ENCODE assay signal across 8 mouse cellular contexts in genomic region chr1:134646963-134647282, GRCm38 (mm10). TPM values are rescaled to one million over a fixed set of nuclear protein-coding genes. Genes with fewer than 3 reads are reported as not detected.
A peak's percentile ranks its signal among the peaks of the same experiment; 100 is the strongest.
DNase-seq lines count a peak whose midpoint lies in the region; ATAC-seq lines count a peak whose summit lies in the region.

No protein-coding gene starts in this region.

- WGBS in heart, embryonic 15.5 days: 1% methylated on average over 28 of the region's 28 CpGs
- 1% methylated on average over 28 of the region's 28 CpGs for WGBS in hindbrain, embryonic 11.5 days

- peaks cover 94% of the 10 kb centered on the region for H3K27me3 ChIP-seq in heart, embryonic 15.5 days
- H3K27me3 ChIP-seq in hindbrain, embryonic 11.5 days (ENCODE audit: control insufficient read depth, insufficient read depth, low read length): peaks cover 47% of the 10 kb centered on the region

- peaks cover 26% of the 10 kb centered on the region for H3K4me1 ChIP-seq in heart, embryonic 15.5 days (replicated peaks)
- peaks cover 7% of the 10 kb centered on the region for H3K4me1 ChIP-seq in hindbrain, embryonic 11.5 days (replicated peaks; ENCODE audit: control insufficient read depth, insufficient read depth, low read length)

- peak overlapping the region; percentile 95 for H3K4me2 ChIP-seq in heart, embryonic 15.5 days
- peak overlapping the region; percentile 87 for H3K4me2 ChIP-seq in hindbrain, embryonic 11.5 days (replicated peaks; ENCODE audit: low read depth, low read length)

- H3K27ac ChIP-seq in heart, embryonic 15.5 days: no peak overlapping the region
- H3K27ac ChIP-seq in hindbrain, embryonic 11.5 days (ENCODE audit: low read depth, low read length): no peak overlapping the region

- no peak for ATAC-seq in heart, embryonic 15.5 days (replicated peaks; ENCODE audit: insufficient number of reproducible peaks, insufficient read depth, low FRiP score, low read depth)
- ATAC-seq in hindbrain, embryonic 11.5 days (ENCODE audit: low FRiP score): no peak

- no peaks in the 10 kb centered on the region for H3K9me3 ChIP-seq in heart, embryonic 15.5 days (replicated peaks)
- H3K9me3 ChIP-seq in hindbrain, embryonic 11.5 days (ENCODE audit: control insufficient read depth, low read length): no peaks in the 10 kb centered on the region

- DNase-seq in heart, adult 9 months (ENCODE audit: low spot score in 2 of 2): no peak
- peak; percentile 68 for DNase-seq in cerebellum, adult 9-11 months
- DNase-seq in hindbrain, embryonic 11.5 days (ENCODE audit: low spot score): peak; percentile 49
- peak; percentile 11 for DNase-seq in lung, postnatal 10 days
- no peak for DNase-seq in right cerebral cortex, postnatal 36 days (ENCODE audit: low spot score in 2 of 2)
- DNase-seq in Muller cell, postnatal 12 days (ENCODE audit: inconsistent ontology term): no peak
- DNase-seq in c-Kit-positive CD71-positive TER-119-positive erythroid progenitor cells, embryonic 14.5 days (ENCODE audit: low spot score): no peak

- H3K36me3 ChIP-seq in heart, embryonic 15.5 days: no peaks in the 10 kb centered on the region
- no peaks in the 10 kb centered on the region for H3K36me3 ChIP-seq in hindbrain, embryonic 11.5 days (ENCODE audit: control insufficient read depth, insufficient read depth, low read length)

- peak overlapping the region; percentile 57 for H3K4me3 ChIP-seq in heart, embryonic 15.5 days
- peak overlapping the region; percentile 44 for H3K4me3 ChIP-seq in hindbrain, embryonic 11.5 days (ENCODE audit: low read depth, low read length)

- H3K9ac ChIP-seq in heart, embryonic 15.5 days: peak overlapping the region; percentile 41
- peak overlapping the region; percentile 45; the same call in 1 of the 2 replicates for H3K9ac ChIP-seq in hindbrain, embryonic 11.5 days (ENCODE audit: low read depth, low read length)

RNA-seq across cellular contexts. Expression of gene Syt2, which starts 0.4 kb away (rescaled TPM):
- polyA plus RNA-seq in heart, embryonic 15.5 days (2015; fragmentation: Nextera tagmentation; extraction: Ambion mirVana): 0.23 and 0.34 TPM in 2 replicates
- 3.0 and 4.1 TPM in 2 replicates for polyA plus RNA-seq in hindbrain, embryonic 11.5 days (2014; fragmentation: Nextera tagmentation; extraction: Ambion mirVana)

Comparison
In these comparisons a context has a peak if more than half of its experiments do, and no peak if none do; other contexts are left out.
1. DNase-seq: peak in cerebellum, adult 9-11 months (single experiment), hindbrain, embryonic 11.5 days (single experiment) and lung, postnatal 10 days (single experiment); none in heart, adult 9 months (0 of 2), right cerebral cortex, postnatal 36 days (0 of 2), Muller cell, postnatal 12 days (single experiment) and c-Kit-positive CD71-positive TER-119-positive erythroid progenitor cells, embryonic 14.5 days (single experiment).